Mouse (Mus musculus): ENCODE results near the gene Pgm1. TPM values are rescaled to one million over a fixed set of nuclear protein-coding genes. Genes with fewer than 3 reads are reported as not detected.
A peak's percentile ranks its signal among the peaks of the same experiment; 100 is the strongest.

Pgm1 gene
- total RNA-seq, 2 experiments from 2014 or later: 832 to 1,031 TPM

GRCm38 (mm10) chr4:99957186-99957585 lies 28.0 kb downstream of the Pgm1 start:
- DNase-seq: no peak

DNA sequence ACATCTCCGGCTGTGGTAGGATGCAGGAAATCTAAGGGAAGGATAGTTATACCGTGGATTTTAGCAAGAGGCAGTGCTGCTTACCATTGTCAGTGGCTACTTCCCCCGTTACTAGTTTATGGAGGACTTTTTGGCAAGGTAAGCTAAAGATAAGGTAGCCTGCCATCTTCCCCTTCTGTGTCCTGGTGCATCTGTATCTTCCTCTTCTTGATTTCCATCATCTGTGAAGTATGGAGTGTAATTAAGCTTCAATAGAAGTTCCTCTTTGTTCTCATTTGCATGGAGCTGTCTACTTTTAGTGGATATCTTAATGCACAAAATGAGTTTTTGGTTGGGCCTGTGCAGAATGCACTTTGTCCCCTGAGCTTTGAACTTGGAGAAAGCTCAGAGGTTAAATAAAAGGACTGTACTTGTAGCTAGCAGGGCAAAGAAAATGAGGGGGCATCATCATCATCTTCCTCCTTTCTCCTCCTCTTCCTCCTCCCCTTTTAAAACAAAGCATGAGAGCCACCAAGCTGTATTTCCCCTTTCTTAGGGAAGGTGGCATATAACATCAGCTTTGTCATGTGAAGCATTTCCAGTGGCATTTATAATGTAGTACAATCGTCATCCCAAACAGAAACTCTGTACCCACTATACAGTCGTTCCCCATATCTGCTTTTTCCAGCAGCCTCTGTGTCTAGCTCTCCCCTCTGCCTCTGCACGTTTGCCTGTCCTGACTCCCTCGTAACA lies 29.0 kb downstream of the Pgm1 start:
- DNase-seq: no peak

GRCm38 (mm10) chr4:99959308-99959707 lies 30.1 kb downstream of the Pgm1 start:
- DNase-seq: no peak

DNA sequence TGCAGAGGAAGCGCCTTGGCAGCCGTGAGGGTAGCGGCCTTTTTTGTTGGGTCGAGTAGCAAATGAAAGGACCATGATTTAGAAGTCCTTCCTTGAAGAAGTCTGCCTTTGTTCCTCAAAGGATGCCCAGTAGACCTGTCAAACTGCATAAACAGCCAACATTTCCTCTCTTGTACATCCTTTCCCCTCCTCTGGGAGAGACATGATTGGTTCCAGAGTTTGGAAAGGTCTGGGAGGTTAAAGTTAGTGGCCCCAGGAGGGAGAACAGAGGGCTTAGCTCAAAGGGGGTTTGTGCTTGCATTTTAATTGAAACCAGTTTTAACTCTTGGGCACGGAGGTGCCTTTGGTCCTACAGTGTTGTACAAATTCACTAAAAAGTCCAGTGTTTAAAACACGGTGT lies 37.3 kb downstream of the Pgm1 start:
- no peak for DNase-seq

DNA sequence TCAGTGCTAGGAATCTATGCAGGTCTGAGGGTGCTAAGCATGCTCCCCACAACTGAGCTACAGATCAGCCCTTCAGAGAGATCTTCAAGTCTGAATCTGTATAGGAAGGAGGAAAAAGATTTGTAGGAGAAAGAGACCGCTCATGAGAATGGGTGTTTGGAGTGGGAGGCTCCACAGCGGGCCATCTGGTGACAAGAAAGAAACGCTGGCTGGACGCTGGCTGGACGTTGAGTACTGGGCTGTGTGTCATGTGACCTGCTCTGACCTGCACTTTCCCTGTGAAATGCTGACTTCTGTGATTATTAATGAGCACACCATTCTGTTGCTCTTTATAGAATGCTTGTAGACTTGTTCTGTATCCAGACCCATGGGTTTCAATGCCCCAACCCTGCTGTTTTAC lies 40.1 kb downstream of the Pgm1 start:
- peak; percentile 83 for DNase-seq

GRCm38 (mm10) chr4:99970097-99970496 lies 40.9 kb downstream of the Pgm1 start:
- peak; percentile 46 for DNase-seq

DNA sequence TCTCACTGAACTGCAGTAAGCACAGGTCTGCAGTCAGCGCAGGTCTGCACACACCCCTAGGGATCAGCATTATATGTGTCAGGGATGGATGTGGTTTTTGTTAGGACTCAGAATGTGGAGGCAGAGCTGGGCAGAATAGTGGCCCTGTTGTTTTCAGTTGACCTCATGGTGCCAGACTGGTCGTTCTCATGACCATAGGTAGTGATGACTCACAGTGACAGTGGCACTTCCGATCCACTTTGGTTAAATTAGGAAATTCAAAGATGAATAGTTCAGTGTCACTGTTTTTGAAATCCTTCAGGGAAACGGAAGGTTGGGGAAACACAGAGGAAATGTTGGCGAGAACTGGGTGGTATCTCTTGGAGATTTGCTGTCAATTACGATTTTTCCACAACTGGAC lies 43.7 kb downstream of the Pgm1 start:
- DNase-seq: no peak

- peak; percentile 76 for DNase-seq
These were observed 44.7 kb downstream of the Pgm1 start for GRCm38 (mm10) chr4:99973931-99974330.

DNA sequence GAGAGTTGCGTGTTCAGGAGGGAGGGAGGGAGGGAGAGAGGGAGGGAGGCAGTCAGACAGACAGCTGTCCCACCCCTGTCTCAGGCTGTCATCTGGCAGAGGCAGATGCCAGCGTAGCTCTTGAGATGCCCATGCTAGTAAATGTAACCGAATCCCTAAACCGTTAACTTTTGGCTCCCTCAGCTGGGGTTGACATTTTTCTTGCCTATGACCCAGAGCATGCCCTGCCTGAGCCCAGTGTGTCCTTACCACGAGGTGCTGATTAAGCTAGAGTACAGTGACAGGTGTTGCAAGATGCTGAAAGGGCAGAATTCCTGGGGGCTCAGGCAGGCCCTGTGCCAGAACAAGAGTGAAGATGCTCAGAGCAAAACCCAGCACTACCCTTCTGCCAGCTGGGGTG lies 45.2 kb downstream of the Pgm1 start:
- peak; percentile 88 for DNase-seq

GRCm38 (mm10) chr4:99979326-99979725 lies 50.1 kb downstream of the Pgm1 start:
- no peak for DNase-seq

DNA sequence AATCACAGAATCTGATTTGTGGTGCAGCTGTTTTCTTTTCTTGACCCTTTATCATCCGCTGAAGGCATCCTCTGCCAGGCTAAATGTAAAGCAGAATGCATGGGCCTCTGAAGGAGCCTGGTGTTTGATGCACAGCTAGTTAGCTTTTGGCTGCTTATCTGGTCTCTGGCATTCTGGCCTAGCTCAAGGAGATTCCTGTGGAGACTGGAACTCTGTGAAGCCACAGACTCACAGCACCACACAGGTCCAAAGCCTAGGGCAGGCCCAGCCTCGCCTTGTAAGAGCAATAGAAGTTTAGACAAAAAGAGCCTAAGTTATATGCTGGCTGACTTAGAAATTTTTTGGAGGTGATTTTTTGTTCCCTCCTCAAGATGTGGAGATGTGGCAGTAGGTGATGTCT lies 52.0 kb downstream of the Pgm1 start:
- DNase-seq: no peak

- no peak for DNase-seq
These were observed 54.6 kb downstream of the Pgm1 start for GRCm38 (mm10) chr4:99983652-99984368.

DNA sequence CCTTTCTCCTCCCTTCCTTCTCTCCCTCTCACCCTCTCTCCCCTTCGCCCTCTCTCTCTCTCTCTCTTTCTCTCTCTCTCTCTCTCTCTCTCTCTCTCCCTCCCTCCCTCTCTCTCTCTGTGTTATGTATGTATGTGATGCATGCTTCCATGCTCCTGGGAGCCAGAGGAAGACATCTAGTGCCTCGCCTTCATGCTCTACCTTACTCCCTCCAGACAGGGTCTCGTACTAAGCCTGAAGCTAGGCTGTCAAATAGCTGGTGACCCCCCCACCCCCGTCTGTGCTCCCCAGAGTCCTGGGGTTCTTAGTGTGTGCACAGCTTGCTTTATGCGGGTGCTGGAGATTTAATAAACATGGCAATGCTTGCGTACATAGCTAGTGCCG lies 55.1 kb downstream of the Pgm1 start:
- DNase-seq: no peak

DNA sequence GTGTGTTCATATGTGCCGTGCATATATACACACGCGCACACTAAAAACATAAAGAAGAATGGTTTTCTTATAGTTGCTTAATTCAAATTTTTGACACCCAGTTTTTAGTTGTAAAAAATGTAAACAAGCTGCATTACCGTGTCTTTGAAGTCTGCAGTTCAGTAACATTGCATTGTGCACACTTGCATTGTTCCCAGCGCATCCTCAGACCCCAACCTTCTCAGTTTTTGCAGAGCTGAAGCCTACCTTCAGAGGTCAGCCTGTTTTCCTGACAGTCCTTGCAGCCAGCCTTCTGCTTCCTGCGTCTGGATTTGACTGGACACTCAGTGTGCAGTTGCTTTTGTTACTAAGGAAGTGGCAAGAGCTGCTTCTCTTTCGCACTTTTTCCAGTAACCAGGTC lies 55.9 kb downstream of the Pgm1 start:
- no peak for DNase-seq

- no peak for DNase-seq
These were observed 56.4 kb downstream of the Pgm1 start for GRCm38 (mm10) chr4:99985631-99986030.

DNA sequence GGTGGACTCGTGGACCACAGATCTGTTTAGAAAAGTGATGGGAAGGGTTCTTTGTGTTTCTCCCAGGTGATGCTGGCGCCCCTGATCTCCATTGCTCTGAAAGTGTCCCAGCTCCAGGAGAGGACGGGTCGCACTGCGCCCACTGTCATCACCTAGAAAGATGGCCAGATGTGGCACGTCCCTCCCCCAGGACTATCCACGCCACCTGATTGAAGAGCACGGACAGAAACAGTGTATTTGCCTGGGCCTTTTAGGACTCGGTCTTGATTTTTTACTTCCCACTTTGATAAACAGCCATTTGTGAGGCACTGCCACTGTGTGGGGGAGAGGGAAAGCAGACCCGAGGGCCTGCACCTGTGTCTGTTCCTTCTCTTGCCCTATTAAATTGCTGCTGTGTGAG lies 57.4 kb downstream of the Pgm1 start:
- no peak for DNase-seq

GRCm38 (mm10) chr4:99988771-99989170 lies 59.6 kb downstream of the Pgm1 start:
- DNase-seq: peak; percentile 64

DNA sequence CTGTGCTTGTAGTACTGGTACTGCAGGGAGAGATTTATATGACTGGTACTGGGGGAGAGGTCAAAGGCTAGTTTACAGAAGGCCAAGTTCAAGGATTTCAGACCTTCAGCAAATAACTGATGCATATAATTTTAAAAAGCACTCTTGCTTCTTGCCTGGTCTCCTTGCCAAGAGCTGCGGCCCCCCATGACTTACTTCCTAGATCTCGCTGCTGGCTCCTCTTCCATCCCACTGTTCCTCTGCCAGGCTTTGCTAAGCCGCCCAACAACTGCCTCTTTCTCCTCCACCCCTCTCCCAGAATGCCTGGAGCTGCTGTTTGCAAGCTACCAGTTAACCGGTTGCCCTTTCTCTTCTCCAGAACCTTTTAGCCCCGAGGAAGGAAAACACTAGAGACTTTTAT lies 71.8 kb downstream of the Pgm1 start:
- peak; percentile 3 for DNase-seq

DNA sequence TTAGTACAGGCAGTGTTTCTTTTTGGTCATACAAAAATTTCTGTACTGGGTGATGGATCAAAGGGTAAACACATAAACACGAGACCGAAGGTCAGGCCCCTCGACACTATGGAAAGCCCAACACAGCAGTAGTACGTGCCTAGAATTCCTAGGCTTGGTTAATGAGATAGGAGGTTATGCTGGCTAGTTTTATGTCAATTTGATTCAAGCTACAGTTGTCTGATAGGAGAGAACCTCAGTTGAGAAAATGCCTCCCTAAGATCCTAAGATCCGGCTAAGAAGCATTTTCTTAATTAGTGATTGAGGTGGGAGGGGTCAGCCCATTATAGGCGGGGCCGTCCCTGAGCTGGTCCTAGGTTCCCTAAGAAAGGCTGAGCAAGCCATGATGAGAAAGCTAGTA lies 72.6 kb downstream of the Pgm1 start:
- DNase-seq: no peak

DNA sequence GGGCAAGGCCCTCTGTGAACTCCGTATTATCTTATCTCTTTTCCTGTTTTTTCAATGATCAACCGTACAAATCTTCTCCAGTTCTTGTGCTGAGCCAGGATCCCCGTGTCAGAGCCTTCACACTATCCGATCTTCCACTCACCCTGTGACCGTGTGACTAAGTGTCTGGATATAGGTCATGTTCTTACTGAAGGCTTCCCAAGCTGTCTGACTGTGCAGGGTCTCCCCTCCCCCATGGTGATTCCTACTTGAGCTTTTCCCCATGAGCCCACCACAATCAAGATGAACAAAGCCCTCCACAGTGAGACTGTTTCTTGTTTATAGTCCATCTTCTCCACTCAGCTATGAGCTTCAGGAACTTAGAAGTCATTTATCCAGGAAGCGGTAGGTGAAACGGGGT lies 78.5 kb downstream of the Pgm1 start:
- no peak for DNase-seq

- peak; percentile 69 for DNase-seq
These were observed 79.3 kb downstream of the Pgm1 start for GRCm38 (mm10) chr4:100008371-100009090.

- no peak for DNase-seq
These were observed 80.0 kb downstream of the Pgm1 start for GRCm38 (mm10) chr4:100009211-100009678.

GRCm38 (mm10) chr4:100010916-100011315 lies 81.7 kb downstream of the Pgm1 start:
- no peak for DNase-seq
